Mouse (Mus musculus) kidney, postnatal 14 days (tissue): ENCODE measurements around the gene Kdm4c.
"Not testable (repeated sequence)": the region's sequence is repeated elsewhere in the genome, so short reads cannot be mapped to it uniquely, and the experiment has no call there.

ENCODE experiments used
- DNase-seq: peaks from one replicate; pipeline ENCODE4 v3.0.0; 2022; ENCODE audit warnings: mixed read lengths

The Kdm4c gene

DNA sequence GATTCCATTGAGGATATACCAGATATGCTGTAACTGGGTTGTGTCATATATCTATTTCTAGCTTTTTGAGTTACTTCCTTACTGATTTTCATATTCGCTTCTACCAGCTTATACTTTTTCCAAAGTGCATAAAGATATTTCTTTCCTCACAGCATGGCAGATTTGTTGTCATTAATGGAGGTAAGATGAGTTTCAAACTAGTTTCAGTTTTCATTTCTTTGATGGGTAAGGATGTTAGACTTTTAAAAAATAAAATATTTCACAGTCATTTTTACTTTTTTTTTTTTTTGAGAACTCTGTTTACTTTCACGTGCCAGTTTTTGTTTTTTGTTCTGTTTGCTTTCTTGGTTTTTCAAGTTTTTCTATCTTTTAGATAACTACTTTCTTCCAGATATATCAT lies 70.6 kb downstream of the Kdm4c start:
- DNase-seq, result no peak

DNA sequence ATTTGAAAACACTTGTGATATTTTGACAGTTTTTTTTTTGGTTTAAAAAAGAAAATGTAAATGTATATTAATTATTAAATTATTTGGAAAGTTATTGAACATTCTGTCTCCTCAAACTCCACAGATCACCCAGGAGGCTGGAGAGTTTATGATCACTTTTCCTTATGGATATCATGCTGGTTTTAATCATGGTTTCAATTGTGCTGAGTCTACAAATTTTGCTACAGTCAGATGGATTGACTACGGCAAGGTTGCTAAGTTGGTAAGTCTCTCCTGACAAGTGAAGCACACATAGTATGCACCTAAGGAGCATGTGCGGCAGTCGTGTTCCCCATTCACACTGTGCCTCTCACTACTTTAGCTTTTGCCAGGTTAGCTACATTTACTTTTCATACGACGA lies 73.1 kb downstream of the Kdm4c start:
- no peak for DNase-seq

- DNase-seq, result no peak
Measured at GRCm38 (mm10) chr4:74319313-74319712, 77.0 kb downstream of the Kdm4c start.

DNA sequence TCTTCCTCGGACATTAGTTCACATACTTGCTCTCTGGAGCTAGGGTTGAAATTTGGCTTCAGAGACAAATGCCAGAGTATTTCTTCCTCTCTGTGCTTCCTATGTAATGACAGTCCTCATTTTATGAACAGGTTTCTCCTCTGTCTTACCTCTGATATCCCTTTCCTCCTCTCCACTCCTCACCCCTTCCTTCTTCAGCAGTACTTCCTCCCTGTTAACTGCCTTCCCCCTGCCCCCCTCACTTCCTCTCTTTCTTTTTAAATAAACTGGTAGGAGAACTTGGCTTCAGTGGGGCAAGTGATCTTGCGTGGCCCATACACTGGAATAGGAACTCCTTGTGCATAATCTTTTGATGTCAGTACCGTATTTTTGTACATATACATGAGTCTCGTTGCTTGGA lies 115.2 kb downstream of the Kdm4c start:
- DNase-seq, result no peak

DNA sequence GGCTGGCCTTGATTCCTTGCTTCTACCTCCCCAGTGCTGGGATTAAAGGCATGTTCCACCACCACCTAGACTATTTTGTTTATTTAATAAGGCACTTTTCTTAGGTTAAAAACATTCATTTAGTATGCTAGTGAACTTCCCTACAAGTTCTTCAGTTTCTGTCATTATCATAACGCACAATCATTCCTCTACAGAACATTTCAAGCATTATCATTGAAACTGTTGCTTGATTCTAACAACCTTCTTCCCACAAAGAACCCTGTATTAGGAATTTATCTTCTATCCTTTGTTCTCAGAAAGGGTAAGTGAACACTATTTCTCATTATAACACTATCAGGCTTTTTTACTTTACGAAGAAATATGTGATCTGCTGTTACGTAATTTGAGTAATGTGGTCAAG lies 118.0 kb downstream of the Kdm4c start:
- no peak for DNase-seq

- DNase-seq, result no peak
Measured at GRCm38 (mm10) chr4:74386583-74386982, 144.3 kb downstream of the Kdm4c start.

- no peak for DNase-seq
Measured at GRCm38 (mm10) chr4:74393162-74393561, 150.9 kb downstream of the Kdm4c start.

DNA sequence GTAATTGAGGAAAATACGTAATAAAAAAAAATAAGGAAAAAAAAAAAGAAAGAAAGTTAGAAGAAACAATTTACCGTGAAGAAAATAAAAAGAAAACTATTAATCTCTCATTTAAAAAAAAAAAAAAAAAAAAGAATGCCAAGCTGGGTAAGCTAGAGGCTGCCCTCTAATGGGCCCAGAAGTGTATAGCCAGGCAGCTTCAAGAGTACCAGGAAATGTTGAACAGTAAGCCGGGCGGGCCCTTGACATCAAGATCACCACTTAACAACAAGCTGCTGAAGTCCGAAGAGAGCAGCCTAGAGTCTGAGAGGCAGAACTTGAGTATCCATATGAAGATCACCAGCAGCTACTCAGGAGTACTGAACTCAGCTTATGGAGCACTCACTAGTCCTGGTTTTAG lies 154.3 kb downstream of the Kdm4c start:
- DNase-seq, result no peak

- not testable (repeated sequence) for DNase-seq
Measured at GRCm38 (mm10) chr4:74401617-74402313, 159.5 kb downstream of the Kdm4c start.

DNA sequence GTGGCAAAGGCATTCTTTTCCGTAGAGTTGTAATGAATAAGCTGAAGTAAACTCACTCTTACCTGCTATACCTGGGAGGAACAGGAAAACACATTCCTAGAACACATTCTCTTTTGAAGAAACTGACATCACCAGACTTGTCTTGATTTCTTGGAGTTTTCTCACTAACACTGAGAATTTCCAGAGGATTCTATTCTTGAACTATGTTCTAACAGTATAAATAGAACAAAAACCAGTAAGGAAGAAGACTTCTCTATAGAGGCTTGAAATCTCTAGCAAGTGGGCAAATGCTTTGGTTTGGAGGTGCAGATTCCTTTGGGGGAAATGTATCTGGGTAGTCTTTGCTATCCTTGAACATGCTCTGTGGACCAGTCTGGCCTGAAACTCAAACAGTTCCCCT lies 166.4 kb downstream of the Kdm4c start:
- DNase-seq, result no peak

DNA sequence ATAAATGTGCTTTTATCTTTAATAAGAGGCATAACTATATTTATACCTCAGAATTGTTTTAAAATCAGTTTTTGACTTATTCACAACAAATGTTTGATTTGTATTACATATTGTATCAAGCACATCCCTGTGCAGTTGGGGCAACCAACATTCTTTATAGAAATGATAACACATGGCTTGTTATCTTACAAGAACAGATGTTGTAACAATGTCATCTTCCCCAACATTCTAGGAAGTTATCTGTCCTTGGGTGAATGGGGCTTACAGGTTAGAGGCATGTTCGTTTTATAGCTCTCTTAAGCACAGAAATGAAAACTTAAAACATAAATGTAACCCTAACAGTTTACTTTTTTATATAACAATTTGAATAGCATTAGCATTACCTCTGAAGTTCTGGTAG lies 177.5 kb downstream of the Kdm4c start:
- DNase-seq, result no peak
